Mouse (Mus musculus) heart, postnatal 0 days (tissue): ENCODE results near the gene Rdh7. TPM values are rescaled to one million over a fixed set of nuclear protein-coding genes. Genes with fewer than 3 reads are reported as not detected.
"Not testable (repeated sequence)": the region's sequence is repeated elsewhere in the genome, so short reads cannot be mapped to it uniquely, and the experiment has no call there.

Experiments
- ATAC-seq: fragments of 200-750 bp; cut with Nextera tagmentation; 2 replicates; pipeline ENCODE4 v1.8.0; 2017; ENCODE audit warnings: low read depth, moderate number of reproducible peaks, moderate library complexity; ENCODE audit not compliant: insufficient read depth
- DNase-seq: peaks from one replicate; pipeline ENCODE4 v3.0.0-alpha.2; 2016; ENCODE audit warnings: low spot score
- H3K27ac ChIP-seq: fragments of 300-500 bp; sonication (generic); 2 replicates; pipeline ENCODE4 v1.5.1; 2014; ENCODE audit warnings: low read depth, mild to moderate bottlenecking
- H3K27me3 ChIP-seq: fragments of 300-500 bp; sonication (generic); 2 replicates; pipeline ENCODE4 v1.6.1; 2014; ENCODE audit warnings: low read length, mixed read lengths; ENCODE audit not compliant: control insufficient read depth, insufficient read depth
- H3K36me3 ChIP-seq: fragments of 300-500 bp; sonication (generic); replicated peaks from 2 replicates; pipeline ENCODE4 v1.6.1; 2014; ENCODE audit warnings: low read length, mixed read lengths; ENCODE audit not compliant: control insufficient read depth, insufficient read depth
- H3K4me1 ChIP-seq: fragments of 300-500 bp; sonication (generic); 2 replicates; pipeline ENCODE4 v1.6.1; 2014; ENCODE audit warnings: antibody characterized with exemption; ENCODE audit not compliant: control insufficient read depth, insufficient read depth
- H3K4me2 ChIP-seq: fragments of 300-500 bp; sonication (generic); 2 replicates; pipeline ENCODE4 v1.6.1; 2014; ENCODE audit warnings: low read depth, mild to moderate bottlenecking, low read length, moderate library complexity
- H3K4me3 ChIP-seq: fragments of 300-500 bp; sonication (generic); 2 replicates; pipeline ENCODE4 v1.5.1; 2014; ENCODE audit warnings: low read depth, low read length
- H3K9ac ChIP-seq: fragments of 300-500 bp; sonication (generic); replicated peaks from 2 replicates; pipeline ENCODE4 v1.6.1; 2014; ENCODE audit warnings: low read depth, low read length, mixed read lengths
- H3K9me3 ChIP-seq: fragments of 300-500 bp; sonication (generic); replicated peaks from 2 replicates; pipeline ENCODE4 v1.6.1; 2016; ENCODE audit warnings: low read length; ENCODE audit not compliant: control insufficient read depth
- CTCF ChIP-seq: IDR thresholded peaks from 2 replicates; pipeline ENCODE4 v1.5.1; 2016; ENCODE audit warnings: antibody characterized with exemption, control low read depth, low read depth
- EP300 ChIP-seq: IDR thresholded peaks from 2 replicates; pipeline ENCODE4 v1.6.1; 2016; ENCODE audit warnings: antibody characterized with exemption, low read depth
- WGBS: fragments of 180-500 bp; shearing (Covaris S2); extraction: QIAGEN DNeasy Blood & Tissue Kit; methylation state at CpG from one replicate; pipeline ENCODE4 v1.1.7; 2014; 5-methylcytosine and 5-hydroxymethylcytosine counted together
- polyA plus RNA-seq: library from polyadenylated mRNA; unstranded; fragments of >200 nt; fragmentation: Nextera tagmentation; extraction: Ambion mirVana; gene quantifications from 2 replicates; pipeline ENCODE4 v1.2.1, GENCODE M21; 2015
- total RNA-seq: library from RNA; depleted of rRNA; stranded (reverse); fragments of >200 nt; gene quantifications from 2 replicates; pipeline ENCODE4 v1.2.3, GENCODE M21; 2014; ENCODE audit warnings: low replicate concordance

The Rdh7 gene
- total and polyA plus RNA-seq, 2 experiments from 2014 or later: not detected

- no peak overlapping the region for H3K27ac ChIP-seq
- ATAC-seq: no peak
- DNase-seq: no peak
- no peak overlapping the region for H3K4me3 ChIP-seq
- TF ChIP-seq CTCF (no peak), EP300 (no peak)
- no peaks in the 10 kb centered on the region for H3K4me1 ChIP-seq
- H3K27me3 ChIP-seq: no peaks in the 10 kb centered on the region
- H3K9me3 ChIP-seq: no peaks in the 10 kb centered on the region
- no peaks in the 10 kb centered on the region for H3K36me3 ChIP-seq
- no peak overlapping the region for H3K4me2 ChIP-seq
- H3K9ac ChIP-seq: no peak overlapping the region
- WGBS: 68% methylated on average over 1 of the region's 1 CpGs
Measured at GRCm38 (mm10) chr10:127848089-127848488, 40.5 kb downstream of the Rdh7 start.

- not testable (repeated sequence) for DNase-seq, H3K27me3 ChIP-seq, H3K4me1 ChIP-seq, H3K4me3 ChIP-seq, ATAC-seq, H3K27ac ChIP-seq, H3K9ac ChIP-seq, H3K36me3 ChIP-seq, H3K9me3 ChIP-seq, H3K4me2 ChIP-seq
- 88% methylated on average over 5 of the region's 5 CpGs for WGBS
Measured at GRCm38 (mm10) chr10:127845945-127846344, 42.7 kb downstream of the Rdh7 start.

GRCm38 (mm10) chr10:127840776-127841175 lies 47.8 kb downstream of the Rdh7 start:
- Histone ChIP-seq H3K36me3 (no peaks in the 10 kb centered on the region), H3K4me2 (no peak overlapping the region), H3K4me1 (no peaks in the 10 kb centered on the region), H3K4me3 (no peak overlapping the region), H3K9me3 (no peaks in the 10 kb centered on the region), H3K27ac (no peak overlapping the region), H3K9ac (no peak overlapping the region), H3K27me3 (no peaks in the 10 kb centered on the region)
- no peak for DNase-seq
- 55% methylated on average over 2 of the region's 2 CpGs for WGBS
- no peak for ATAC-seq
- TF ChIP-seq EP300 (no peak), CTCF (no peak)

DNA sequence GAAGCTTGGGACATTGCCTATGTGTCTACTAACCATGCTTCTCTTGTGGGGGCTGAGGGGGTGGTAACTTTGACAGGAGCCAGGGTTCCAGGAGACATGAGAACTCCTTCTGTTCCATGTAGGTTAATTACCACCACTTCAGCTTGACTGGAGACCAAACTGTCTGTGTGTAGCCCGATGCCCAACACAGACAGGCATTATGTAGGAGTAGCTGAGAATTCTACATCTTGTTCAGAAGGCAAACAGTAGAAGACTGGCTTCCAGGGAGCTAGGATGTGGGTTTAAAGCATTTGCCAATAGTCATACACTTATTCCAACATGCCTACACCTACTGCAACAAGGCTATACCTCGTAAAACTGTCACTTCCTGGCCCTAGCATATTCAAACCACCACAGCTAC lies 50.1 kb downstream of the Rdh7 start:
- DNase-seq (no peak), ATAC-seq (no peak)
- H3K36me3 ChIP-seq: no peaks in the 10 kb centered on the region
- no peak overlapping the region for H3K4me3 ChIP-seq
- WGBS: 72% methylated on average over 2 of the region's 2 CpGs
- no peaks in the 10 kb centered on the region for H3K27me3 ChIP-seq
- H3K27ac ChIP-seq: no peak overlapping the region
- H3K4me1 ChIP-seq: no peaks in the 10 kb centered on the region
- H3K4me2 ChIP-seq: no peak overlapping the region
- H3K9ac ChIP-seq: no peak overlapping the region
- no peaks in the 10 kb centered on the region for H3K9me3 ChIP-seq
- no peak for TF ChIP-seq CTCF
- TF ChIP-seq EP300: no peak

GRCm38 (mm10) chr10:127837793-127838192 lies 50.8 kb downstream of the Rdh7 start:
- H3K27ac ChIP-seq, H3K4me3 ChIP-seq, H3K9me3 ChIP-seq, H3K4me2 ChIP-seq, DNase-seq, H3K4me1 ChIP-seq, ATAC-seq, H3K9ac ChIP-seq, H3K27me3 ChIP-seq, H3K36me3 ChIP-seq: not testable (repeated sequence)
- 88% methylated on average over 5 of the region's 5 CpGs for whole genome bisulfite sequencing

GRCm38 (mm10) chr10:127835292-127835691 lies 53.3 kb downstream of the Rdh7 start:
- H3K4me2 ChIP-seq: no peak overlapping the region
- H3K27me3 ChIP-seq: no peaks in the 10 kb centered on the region
- no peaks in the 10 kb centered on the region for H3K36me3 ChIP-seq
- no peak overlapping the region for H3K27ac ChIP-seq
- H3K9ac ChIP-seq: no peak overlapping the region
- ATAC-seq: no peak
- no peaks in the 10 kb centered on the region for H3K4me1 ChIP-seq
- H3K4me3 ChIP-seq: no peak overlapping the region
- no peak for DNase-seq
- no peak for TF ChIP-seq CTCF
- no peaks in the 10 kb centered on the region for H3K9me3 ChIP-seq
- WGBS: 61% methylated on average over 5 of the region's 5 CpGs

- WGBS: 93% methylated on average over 1 of the region's 1 CpGs
- H3K36me3 ChIP-seq, H3K9me3 ChIP-seq: not testable (repeated sequence)
Measured at GRCm38 (mm10) chr10:127834186-127834585, 54.4 kb downstream of the Rdh7 start.

More at GRCm38 (mm10) chr10:127834186-127834585, 54.4 kb downstream of the Rdh7 start:
- H3K27me3 ChIP-seq, DNase-seq, H3K27ac ChIP-seq, H3K4me3 ChIP-seq, H3K4me1 ChIP-seq, H3K4me2 ChIP-seq, H3K9ac ChIP-seq, ATAC-seq: not testable (repeated sequence)
